Mouse (Mus musculus) cortical plate, adult 2 months (tissue): Measurements from ENCODE around the gene Dtx2.

Experiments used
- CTCF ChIP-seq: fragments of 200-500 bp; IDR thresholded peaks from 2 replicates; pipeline ENCODE4 v1.5.1; 2011; ENCODE audit warnings: mild to moderate bottlenecking, control low read depth, low read length; ENCODE audit not compliant: insufficient read depth; ENCODE audit errors: extremely low read depth
- POLR2A ChIP-seq: fragments of 200-500 bp; IDR thresholded peaks from 2 replicates; pipeline ENCODE4 v1.6.1; 2011; ENCODE audit warnings: mild to moderate bottlenecking, low read length, control low read depth; ENCODE audit not compliant: insufficient read depth; ENCODE audit errors: extremely low read depth

- TF ChIP-seq CTCF = no peak
- TF ChIP-seq POLR2A = no peak
These were observed 31.3 kb upstream of the Dtx2 start for GRCm38 (mm10) chr5:135963280-135963627.
